Mouse (Mus musculus): ENCODE data around the gene Ifrd1.
A peak's percentile ranks its signal among the peaks of the same experiment; 100 is the strongest.

Gene Ifrd1

DNA sequence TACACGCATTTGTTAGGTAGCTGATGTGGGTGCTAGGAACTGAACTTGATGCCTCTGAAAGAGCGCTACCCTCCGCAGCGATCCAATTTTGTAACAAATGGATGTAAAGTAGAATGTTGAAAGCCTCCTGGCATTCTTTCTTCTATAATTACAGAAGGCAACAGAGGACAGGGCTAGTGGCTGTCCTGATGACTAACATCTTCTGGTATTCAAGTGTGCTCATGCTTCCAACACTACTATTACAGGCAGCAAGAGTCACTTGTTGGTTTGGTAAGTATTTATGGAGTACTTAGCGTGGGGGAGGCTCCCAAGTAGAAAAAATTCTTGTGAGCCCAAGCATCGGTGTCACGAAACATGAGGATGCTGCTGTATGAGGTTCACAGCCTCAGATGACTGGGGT lies 9.1 kb downstream of the Ifrd1 start:
- DNase-seq: no peak

DNA sequence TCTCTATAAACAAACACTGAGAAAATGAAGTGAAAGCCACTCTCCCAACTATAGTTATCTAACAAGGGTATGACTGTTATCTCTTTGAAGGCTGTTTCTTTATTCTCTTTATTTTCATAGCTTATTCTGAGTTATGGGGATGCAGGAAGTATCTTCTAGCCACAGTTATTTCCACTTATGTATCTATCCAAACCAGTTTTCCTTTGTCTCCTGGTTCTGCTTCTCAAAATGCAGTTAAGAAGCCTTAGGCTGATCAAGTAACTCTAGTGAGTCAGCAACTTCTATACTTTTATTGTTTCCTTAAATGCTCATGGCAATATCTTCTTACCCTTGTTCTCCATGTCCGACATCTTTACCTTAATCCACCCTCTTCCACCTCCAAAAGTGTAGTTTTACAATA lies 16.1 kb downstream of the Ifrd1 start:
- DNase-seq: no peak

DNA sequence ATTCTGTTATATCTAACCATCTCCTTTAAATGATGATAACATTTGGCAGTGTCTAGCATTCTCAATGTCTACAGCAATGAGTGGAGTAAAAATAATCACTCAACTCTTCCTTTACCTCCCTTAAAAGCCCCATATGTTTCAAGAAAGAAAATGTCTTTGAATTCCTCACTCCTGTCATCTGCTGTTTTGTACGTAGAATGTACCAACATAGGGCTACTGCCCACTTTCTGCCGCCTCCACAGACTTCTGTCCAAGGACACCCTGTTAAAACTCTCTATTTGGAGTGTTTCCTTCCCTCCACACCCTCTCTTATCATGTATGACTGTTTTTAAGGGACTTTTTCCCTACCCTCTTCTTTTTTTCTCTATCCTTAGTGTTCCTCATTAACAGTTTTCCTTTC lies 16.7 kb downstream of the Ifrd1 start:
- DNase-seq: no peak

DNA sequence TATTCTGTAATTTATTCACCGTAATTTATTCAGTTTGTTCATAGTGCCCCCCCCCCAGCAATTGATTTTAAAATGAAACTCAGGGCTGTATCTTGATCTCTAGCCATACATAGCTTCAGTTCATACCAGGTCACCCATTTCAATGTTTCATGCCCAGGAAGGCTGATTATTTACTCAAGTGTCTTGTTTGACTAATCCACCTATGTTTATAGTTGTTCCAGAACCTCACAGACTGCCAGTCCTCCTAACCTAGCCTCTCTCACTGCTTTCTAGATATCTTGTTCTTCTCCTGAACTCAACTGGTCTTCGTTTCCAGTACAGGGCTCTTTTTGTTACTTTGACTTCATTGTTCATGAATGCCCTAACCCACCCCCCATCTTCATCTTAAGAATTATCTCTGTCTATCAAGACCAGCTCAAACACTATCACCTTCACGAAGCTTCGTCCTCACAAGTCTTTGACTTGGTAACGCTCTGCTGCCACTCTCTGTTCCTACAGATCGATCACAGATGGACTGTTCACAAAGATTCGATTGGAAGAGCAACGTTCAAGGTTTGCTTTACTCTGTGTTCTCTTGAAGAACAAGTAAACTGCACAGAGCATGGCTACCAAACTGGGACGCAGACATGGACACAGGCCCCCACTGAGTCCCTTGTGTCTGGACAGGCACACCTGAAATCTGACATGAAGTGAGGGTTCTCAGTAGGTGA lies 24.0 kb downstream of the Ifrd1 start:
- DNase-seq: no peak

DNA sequence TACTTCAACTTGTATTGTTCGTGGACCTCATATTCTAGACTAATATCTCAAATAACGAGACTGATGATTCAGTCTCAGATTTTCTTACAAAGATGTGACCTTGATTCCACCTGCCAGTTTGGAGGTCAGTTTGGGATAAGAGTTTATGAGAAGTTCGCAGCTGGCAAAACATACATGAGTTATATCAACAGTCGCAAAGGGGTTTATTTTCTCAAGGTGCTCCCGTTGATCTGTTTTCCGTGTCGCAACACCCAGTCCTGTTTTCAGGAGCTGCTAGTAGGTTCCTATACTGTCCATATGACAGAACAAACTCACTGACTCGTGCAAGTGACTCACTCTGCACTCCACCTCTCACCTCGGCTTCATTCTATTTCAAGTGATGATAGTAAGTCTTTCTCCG lies 24.6 kb downstream of the Ifrd1 start:
- peak in 1 of 2 experiments; percentile 12 for DNase-seq

DNA sequence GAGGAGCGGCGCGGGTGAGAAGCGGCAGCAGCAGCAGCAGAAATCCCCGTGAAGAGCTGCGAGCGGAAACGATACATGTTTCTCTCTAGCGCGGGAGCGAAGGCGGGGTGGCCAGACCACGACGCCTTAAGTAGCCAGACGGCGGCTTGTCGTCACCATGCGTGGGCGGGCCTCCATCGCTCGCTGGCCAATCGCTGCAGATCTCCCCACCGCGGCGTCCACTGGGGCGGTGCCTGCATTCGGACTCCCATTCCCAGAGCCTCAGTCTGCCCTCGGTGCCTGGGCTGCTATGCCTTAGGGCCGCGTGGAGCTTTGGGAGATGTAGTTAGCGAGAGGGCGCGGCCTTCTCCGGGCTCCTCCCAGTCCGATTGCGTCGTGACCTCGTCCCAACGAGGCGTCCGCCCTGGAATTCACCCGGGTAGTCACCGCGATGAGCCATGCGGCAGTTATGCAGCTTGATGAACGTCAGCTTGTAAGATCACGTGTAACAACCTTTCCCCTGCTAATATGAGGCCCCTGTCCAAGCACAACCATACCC lies 25.2 kb downstream of the Ifrd1 start:
- DNase-seq: peak; percentile 99

DNA sequence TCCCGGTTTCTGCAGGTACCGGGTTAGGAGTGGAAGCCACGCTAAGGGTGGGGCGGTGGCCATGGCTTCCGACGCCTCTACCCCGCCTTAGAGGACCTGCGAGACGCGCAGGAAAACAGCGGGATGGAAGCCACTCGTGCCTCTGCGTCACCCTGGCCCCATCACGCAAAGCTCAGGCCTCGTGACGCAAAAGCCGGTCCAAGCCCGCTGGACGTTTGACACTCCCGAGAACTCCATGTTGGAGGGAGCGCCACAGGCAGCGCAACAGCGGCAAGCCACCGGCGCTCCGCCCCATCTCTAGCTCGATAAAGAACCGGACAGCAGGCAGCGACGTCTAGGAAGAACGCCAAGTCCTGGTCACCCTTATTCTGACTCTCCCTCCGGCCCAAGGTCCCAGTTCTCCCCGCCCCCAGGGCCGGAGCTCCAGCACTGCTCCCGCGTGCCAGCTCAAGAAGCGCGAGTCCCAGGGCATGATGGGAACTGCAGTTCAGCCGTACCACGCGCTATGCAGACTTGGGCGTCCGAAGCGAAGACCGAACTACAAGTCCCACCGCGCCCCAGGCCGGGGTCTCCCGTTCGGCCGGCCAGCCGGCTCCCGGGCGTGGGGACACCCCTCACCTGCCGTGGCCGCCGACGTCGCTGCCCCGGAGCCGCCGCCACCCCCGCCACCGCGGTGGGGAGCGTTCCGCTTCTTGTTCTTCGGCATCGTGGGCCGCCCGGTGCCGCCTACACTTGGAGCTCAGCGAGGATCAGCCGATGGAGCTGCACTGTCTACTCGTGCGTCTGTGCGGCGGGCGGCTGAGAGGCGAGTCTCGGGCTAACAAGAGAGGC lies 25.8 kb downstream of the Ifrd1 start:
- peak; percentile 95 to 99 for DNase-seq

DNA sequence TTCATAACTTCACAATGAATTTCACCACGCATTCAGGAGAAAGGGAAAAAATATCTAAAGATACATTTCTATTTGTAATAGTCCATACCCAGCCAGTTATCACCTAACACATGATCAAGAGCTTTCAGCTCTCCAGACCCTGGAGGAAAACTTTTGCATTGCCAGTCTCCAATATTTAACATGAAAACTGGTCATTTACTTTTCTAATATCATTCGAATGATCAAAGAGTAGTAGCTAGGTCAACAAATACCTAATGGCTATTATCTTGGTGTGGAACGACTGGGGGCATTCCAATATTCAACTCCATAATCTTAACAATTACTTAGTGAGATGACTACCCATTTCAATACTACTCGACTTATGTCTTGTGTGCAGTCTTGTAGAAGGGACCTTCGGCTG lies 26.7 kb downstream of the Ifrd1 start:
- no peak for DNase-seq

DNA sequence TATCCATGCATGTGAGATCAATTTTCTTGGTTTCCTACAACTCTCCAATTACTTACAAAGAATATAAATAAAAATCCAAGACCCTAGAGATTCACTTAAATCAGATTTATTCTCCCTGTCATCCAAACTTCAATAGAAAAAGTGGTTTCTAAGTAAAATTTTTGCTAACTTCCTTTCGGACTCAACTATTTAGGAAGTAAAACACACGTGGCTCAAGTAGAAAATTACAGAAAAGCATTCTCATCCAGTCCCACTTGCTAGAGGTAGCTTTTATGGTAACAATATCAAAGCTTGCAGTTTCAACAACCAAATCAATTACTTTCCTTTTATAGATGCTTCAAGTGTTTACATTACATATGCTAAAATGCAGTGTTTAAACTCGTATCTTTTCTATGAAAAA lies 27.4 kb downstream of the Ifrd1 start:
- DNase-seq: no peak

DNA sequence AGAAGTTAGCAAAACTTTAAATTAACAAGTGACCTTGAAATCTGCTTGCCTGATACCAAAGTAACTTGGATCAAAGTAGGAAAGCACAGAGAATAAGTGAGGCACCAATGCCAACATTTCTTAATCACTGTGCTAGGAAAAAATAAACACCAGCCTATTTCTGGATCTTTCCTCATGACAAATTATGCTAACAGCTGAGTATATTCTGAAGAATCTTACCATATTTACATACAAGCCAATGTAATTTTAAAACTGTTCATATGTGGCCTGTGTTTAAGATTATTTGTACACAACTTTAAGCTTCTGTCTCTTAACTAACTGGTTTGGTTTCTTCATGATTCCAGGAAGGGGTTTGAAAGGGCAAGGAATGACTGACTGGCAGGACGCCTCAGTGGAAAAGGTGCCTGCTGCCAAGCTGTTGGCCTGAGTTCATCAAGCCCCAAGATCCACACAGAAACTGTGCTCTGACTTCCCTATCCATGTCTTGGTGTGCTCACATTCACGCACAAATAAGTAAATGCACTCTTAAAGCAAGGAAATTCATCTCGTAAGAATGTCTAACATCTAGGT lies 28.2 kb downstream of the Ifrd1 start:
- peak; percentile 31 to 51 for DNase-seq

DNA sequence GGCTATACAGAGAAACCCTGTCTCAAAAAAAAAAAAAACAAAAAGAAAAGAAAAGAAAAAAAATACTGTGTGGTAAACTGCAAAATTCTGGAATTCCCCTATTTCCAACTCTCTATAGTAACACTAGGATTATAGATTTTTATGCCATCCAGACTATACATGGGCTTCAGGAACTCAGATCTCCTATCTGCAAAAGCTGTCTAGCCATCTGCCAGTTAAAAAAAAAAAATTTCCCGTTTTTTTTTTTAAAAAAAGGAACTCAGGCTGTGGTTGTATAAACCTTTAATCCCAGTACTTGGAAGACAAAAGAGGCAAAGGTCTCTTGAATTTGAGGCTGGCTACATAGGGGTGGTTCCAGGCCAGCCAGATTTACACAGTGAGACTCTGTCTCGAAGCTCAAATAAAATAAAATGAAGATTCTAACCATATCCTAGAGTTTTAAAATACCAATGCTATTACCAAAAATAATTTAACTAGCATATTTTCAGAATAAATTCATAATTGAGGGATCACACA lies 29.8 kb downstream of the Ifrd1 start:
- no peak for DNase-seq

DNA sequence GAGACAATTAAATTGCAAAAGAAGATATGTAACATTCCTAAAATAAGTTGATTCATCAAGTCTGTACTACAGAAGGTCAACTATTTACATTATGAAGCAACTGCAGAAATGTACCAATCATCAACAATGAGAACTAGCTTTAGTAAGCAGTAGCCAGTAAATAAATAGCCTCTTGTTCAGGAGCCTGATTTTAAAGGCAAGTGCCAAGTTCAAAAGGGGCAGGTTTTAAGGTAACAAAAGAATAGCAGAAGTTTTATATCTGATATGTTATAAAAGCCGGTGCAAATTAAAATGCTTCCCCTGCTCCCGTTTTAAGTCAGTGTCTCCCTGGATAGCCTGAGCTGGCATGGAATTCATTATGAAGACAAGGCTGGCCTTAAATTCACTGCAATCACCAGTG lies 30.5 kb downstream of the Ifrd1 start:
- DNase-seq: no peak

DNA sequence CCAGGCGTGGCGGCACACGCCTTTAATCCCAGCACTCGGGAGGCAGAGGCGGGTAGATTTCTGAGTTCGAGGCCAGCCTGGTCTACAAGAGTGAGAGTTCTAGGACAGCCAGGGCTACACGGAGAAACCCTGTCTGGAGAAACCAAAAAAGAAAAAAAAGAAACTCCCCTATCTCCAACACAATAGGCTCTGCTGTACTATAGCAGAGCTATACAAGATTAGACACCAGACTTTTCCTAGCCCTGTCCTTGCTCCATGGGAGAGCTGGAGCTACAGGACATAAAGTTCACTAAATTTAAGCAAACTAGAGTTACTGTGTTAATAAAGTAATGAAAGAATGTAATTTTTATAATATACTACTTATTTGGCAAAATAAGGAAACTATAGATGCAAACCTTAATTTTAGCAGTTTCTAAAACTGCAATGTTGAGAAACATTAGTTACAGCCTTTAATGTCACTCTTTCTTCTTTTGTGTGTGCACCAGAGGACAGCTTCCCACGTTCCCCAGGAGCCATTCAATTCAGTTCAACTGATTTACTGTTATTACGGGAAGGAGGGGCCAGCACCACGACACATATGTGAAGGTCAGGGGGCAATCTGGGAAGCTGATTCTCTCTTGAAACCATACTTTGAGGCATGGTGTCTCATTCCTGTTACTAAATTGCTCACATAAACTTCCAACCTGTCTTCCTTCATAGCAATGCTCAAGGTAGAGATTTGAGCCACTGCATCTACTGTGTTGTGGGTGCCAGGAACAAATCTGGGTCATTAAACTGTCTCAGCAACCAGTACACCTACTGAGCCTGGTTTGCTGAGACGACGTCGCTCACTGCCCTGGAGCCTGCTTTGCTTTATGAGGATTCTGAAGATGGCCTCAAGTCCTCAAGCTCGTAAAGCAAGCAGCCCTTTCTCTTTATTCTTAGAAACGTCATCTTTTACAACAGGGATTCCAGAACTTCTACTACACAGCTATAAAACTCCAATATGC lies 33.1 kb downstream of the Ifrd1 start:
- no peak for DNase-seq

DNA sequence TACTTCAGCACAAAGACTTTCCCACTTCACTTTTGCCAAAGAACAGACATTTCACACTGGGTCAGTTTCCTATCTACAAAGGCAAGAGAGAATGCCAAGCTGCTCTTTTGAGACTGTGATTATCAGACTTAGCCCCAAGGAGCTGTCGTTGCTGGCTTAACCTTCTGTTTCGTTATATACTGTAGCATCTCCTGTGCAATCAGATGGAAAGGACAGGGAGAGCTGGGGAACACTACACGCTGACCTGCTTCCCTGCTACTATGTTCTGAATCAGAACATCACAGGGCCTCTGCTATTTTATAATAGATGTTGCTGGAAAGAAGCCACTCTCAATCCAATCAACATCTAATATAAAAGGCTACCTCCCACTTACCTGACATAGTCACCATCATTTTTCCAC lies 39.3 kb downstream of the Ifrd1 start:
- no peak for DNase-seq

DNA sequence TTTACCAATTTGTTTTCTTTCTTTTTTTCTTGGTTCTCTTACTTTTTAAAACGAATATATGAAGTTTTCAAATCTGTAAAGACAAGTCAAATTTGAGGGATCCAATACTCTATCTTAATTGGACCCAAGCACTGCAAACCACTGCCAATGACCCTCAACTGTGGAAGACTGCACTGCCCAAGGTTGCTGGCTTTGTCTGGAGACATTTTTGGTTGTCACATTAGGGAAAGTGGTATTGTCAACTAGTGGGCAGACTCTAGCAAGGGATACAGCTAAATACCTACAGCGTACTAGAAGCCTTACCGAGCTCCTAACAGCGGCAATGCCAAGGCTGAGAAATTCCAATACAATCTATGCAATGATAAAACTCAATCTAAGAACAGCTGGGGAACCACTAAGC lies 40.4 kb downstream of the Ifrd1 start:
- no peak for DNase-seq

DNA sequence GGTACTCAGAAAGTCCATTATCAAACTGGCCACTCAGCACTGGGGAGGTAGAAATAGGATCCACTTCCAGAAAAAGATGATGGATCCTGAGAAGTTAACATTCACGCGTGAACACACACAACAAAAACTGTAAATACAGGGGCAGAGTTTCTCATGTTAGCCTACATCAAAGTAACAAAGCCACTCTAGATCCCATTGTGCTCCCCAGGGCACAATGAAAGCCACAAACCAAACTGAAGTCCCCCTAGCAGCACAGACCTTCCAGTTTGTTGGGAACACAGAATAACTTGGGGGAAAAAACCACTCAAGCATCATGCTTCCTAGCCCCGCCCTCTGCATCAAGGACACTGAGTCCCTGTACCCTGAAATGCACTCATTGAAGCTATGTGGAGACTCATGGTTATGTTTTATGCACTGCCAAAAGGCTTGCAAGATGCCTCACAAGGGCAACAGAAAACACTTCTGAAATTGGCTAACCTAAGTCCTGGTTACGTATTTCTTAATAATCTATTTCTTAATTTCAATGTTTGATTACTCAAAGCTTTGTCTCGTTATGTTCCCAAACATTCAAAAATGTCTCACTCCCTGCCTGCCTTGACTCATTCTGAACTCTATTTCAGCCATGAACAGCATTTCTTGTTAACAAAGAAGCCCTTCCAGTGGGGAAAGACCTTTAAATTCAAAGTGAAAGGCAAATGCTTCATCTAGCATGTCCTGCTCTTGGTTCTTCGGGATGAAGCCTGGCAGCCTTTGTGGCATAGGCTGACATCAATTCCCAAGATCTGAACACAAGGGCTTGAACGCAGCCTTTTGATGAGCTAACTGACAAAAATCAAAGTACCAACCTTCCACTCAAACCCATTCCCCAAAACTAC lies 45.9 kb downstream of the Ifrd1 start:
- DNase-seq: no peak

DNA sequence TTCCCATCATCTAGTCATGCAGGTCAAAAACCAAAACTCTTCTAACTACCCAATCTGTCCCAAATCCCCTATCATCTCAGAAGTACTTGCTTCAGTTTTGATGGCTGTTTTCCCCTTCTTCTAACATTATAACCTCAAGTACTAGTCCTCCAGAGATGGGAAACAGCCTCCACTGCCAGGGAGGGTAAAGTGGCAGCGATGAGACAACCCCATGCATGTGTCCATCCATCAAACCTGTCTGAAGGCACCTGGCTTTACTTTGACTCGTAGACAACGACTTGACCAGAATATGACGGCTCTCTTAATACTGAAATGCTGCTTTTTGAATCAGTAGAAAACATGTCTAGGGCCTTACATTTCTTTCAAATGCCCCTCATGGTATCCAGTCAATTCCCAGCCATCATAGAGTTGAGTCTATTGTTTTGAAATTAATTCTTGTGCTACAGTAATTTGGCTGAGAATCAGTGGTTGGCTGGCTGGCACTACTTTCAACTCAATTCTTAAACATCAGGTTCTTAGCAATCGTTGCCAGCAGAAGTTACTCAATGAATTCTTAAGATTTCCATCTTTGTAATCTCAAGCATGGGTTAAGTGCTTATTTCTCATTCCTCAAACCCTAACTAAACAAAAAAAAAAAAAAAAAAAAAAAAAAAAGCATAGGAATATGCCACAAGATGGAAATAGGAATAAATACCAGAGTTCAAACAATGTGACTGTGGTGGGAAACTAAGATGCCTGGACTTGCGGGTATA lies 47.6 kb downstream of the Ifrd1 start:
- DNase-seq: no peak

DNA sequence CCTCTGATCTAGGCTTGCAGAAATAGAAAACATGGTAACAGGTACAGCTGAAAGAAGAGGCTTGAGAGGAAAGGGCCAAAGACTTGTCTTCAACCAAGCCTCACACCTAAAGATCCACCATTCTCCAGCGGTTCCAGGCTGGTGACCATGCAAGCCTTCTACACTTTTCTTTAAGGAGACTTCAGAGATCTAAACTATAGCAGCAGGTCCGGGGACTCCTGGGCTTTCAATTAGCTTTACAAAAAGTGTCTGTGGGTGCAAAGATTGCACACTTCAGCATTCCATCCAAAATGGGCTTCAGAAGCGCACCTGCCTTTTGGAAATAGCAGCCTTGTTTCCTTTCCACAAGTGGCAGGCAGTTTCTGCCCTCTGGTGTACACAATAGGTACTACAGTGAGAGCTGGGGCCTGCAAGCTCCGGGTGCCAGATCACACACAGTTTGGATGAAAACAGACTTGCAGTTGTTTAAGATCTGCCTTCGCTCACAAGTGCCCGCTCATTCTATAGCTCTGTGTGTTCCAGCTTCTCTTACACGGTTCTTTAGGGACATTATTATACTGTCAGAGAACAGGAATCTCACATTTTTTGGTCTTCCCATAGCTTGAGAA lies 48.4 kb downstream of the Ifrd1 start:
- peak; percentile 46 to 76 for DNase-seq

DNA sequence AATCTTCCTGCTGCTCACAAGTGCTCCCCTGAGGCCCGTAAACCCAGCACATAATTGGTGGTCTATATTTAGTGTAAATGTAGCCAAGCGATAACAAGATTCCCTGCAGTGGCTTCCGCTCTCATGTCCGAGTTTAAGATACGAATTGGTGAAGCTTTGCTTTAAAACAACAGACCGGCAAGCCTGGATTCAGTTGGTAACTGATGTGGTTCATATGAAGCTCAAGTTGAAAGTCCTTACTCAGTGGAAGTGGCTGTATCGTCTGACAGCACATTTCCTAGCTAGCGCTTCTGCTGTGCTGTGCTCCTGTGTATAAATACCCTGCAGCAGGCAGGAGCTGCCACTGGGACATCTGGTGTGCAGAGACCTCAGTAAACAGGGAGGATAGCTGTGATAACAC lies 49.0 kb downstream of the Ifrd1 start, which contains the start of gene Lsmem1:
Gene Lsmem1, minus strand, starts transcription at position 189 of the 400 bp plus-strand sequence.
- no peak for DNase-seq

DNA sequence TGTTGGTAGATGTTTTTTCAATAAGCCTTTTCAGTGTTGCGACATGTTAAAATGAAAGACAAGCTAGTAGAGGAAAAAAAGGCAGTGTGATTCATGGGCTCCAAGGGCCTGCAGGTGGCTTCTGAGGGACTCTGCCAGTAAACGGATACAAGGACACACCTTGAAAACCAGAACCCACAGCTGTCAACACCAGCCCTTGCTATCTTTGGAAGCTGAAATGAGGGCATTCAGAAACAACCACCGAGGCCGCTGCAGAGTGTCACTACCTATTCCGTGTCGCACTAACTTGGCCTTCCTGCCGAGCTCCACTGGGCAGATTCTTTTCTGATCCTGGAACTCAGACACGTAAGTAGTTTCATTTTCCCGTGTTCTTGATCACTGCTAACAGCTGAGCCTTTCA lies 49.9 kb downstream of the Ifrd1 start:
- DNase-seq: no peak
